Mouse (Mus musculus) forebrain, embryonic 14.5 days (tissue): Measurements from ENCODE around the gene Zfp949. TPM values are rescaled to one million over a fixed set of nuclear protein-coding genes. Genes with fewer than 3 reads are reported as not detected.

Experiments
- ATAC-seq: fragments of 200-750 bp; cut with Nextera tagmentation; 2 replicates; pipeline ENCODE4 v1.8.0; 2017; ENCODE audit warnings: mild to moderate bottlenecking, moderate library complexity
- DNase-seq: peaks from one replicate; pipeline ENCODE4 v3.0.0-alpha.2; 2015; ENCODE audit warnings: low spot score
- H3K27ac ChIP-seq: fragments of 300-500 bp; sonication (generic); 2 replicates; pipeline ENCODE4 v1.5.1; 2014; ENCODE audit warnings: low read depth, mild to moderate bottlenecking, control low read depth, low read length, moderate library complexity
- H3K27me3 ChIP-seq: fragments of 300-500 bp; sonication (generic); replicated peaks from 2 replicates; pipeline ENCODE4 v1.6.1; 2014; ENCODE audit warnings: low read length, control low read depth, mixed read lengths; ENCODE audit not compliant: control insufficient read depth, insufficient read depth
- H3K36me3 ChIP-seq: fragments of 300-500 bp; sonication (generic); 2 replicates; pipeline ENCODE4 v1.6.1; 2014; ENCODE audit warnings: low read length, control low read depth; ENCODE audit not compliant: control insufficient read depth, insufficient read depth
- H3K4me1 ChIP-seq: fragments of 300-500 bp; sonication (generic); 2 replicates; pipeline ENCODE4 v1.6.1; 2014; ENCODE audit warnings: antibody characterized with exemption, low read length, control low read depth; ENCODE audit not compliant: control insufficient read depth, insufficient read depth
- H3K4me2 ChIP-seq: fragments of 300-500 bp; sonication (generic); 2 replicates; pipeline ENCODE4 v1.6.1; 2014; ENCODE audit warnings: mild to moderate bottlenecking, control low read depth, low read length
- H3K4me3 ChIP-seq: fragments of 300-500 bp; sonication (generic); 2 replicates; pipeline ENCODE4 v1.5.1; 2014; ENCODE audit warnings: low read depth, low read length, control low read depth
- H3K9ac ChIP-seq: fragments of 300-500 bp; sonication (generic); 2 replicates; pipeline ENCODE4 v1.6.1; 2014; ENCODE audit warnings: mild to moderate bottlenecking, low read length, control low read depth, moderate library complexity
- H3K9me3 ChIP-seq: fragments of 300-500 bp; sonication (generic); replicated peaks from 2 replicates; pipeline ENCODE4 v1.6.1; 2016; ENCODE audit warnings: low read length, control low read depth, mixed read lengths; ENCODE audit not compliant: control insufficient read depth
- WGBS: fragments of 180-500 bp; shearing (Covaris S2); extraction: QIAGEN DNeasy Blood & Tissue Kit; methylation state at CpG from one replicate; pipeline ENCODE4 v1.1.7; 2014; 5-methylcytosine and 5-hydroxymethylcytosine counted together
- polyA plus RNA-seq: library from polyadenylated mRNA; unstranded; fragments of >200 nt; fragmentation: Nextera tagmentation; extraction: Ambion mirVana; gene quantifications from 2 replicates; pipeline ENCODE4 v1.2.1, GENCODE M21; 2014

Zfp949 gene
- 11.8 and 14.8 TPM in 2 replicates for polyA plus RNA-seq

- WGBS, result under 1% methylated on average over 30 of the region's 30 CpGs
- peak; percentile 95 for DNase-seq
Observed at GRCm38 (mm10) chr9:88547851-88548613, at the start of gene Zfp949. Zfp949 (plus strand) TSS chr9:88548020.

GRCm38 (mm10) chr9:88500112-88500511 lies 47.7 kb upstream of the Zfp949 start:
- ATAC-seq, result no peak
- H3K4me1 ChIP-seq, result no peaks in the 10 kb centered on the region
- WGBS, result 82% methylated on average over 2 of the region's 2 CpGs
- DNase-seq, result no peak
- H3K27me3 ChIP-seq, result no peaks in the 10 kb centered on the region
- H3K4me3 ChIP-seq, result no peak overlapping the region
- no peak overlapping the region for H3K4me2 ChIP-seq
- H3K9me3 ChIP-seq, result no peaks in the 10 kb centered on the region
- no peaks in the 10 kb centered on the region for H3K36me3 ChIP-seq
- no peak overlapping the region for H3K9ac ChIP-seq
- no peak overlapping the region for H3K27ac ChIP-seq

More at GRCm38 (mm10) chr9:88547851-88548613, at the start of gene Zfp949:
- Histone ChIP-seq H3K9ac (peak within 1 kb of the TSS; percentile 77), H3K36me3 (0 out of 2 replicates have a peak, but pooled peaks cover 2% of the 10 kb centered on the region), H3K4me1 (peaks cover 17% of the 10 kb centered on the region), H3K4me3 (peak within 1 kb of the TSS; percentile 51), H3K27ac (peak within 1 kb of the TSS; percentile 72; the same call in 1 of the 2 replicates), H3K4me2 (peak within 1 kb of the TSS; percentile 51), H3K9me3 (no peaks in the 10 kb centered on the region), H3K27me3 (no peaks in the 10 kb centered on the region)
- ATAC-seq, result peak; percentile 95

GRCm38 (mm10) chr9:88501846-88502245 lies 46.0 kb upstream of the Zfp949 start:
- 95% methylated on average over 6 of the region's 6 CpGs for WGBS
- Histone ChIP-seq H3K4me2 (no peak overlapping the region), H3K4me3 (no peak overlapping the region), H3K4me1 (no peaks in the 10 kb centered on the region), H3K36me3 (no peaks in the 10 kb centered on the region), H3K9me3 (no peaks in the 10 kb centered on the region), H3K9ac (no peak overlapping the region), H3K27me3 (no peaks in the 10 kb centered on the region), H3K27ac (no peak overlapping the region)
- DNase-seq (no peak), ATAC-seq (no peak)

GRCm38 (mm10) chr9:88515546-88515945 lies 32.3 kb upstream of the Zfp949 start:
- Histone ChIP-seq H3K4me3 (no peak overlapping the region), H3K4me2 (no peak overlapping the region), H3K9me3 (no peaks in the 10 kb centered on the region), H3K9ac (no peak overlapping the region), H3K27me3 (no peaks in the 10 kb centered on the region), H3K4me1 (peaks cover 3% of the 10 kb centered on the region), H3K27ac (no peak overlapping the region), H3K36me3 (peaks cover 12% of the 10 kb centered on the region; the same call in 1 of the 2 replicates)
- ATAC-seq (no peak), DNase-seq (no peak)
- WGBS, result 84% methylated on average over 1 of the region's 1 CpGs

- Histone ChIP-seq H3K4me1 (peaks cover 6% of the 10 kb centered on the region), H3K36me3 (peaks cover 21% of the 10 kb centered on the region), H3K9ac (no peak overlapping the region), H3K4me3 (no peak overlapping the region), H3K27ac (no peak overlapping the region), H3K4me2 (no peak overlapping the region), H3K27me3 (no peaks in the 10 kb centered on the region), H3K9me3 (no peaks in the 10 kb centered on the region)
- WGBS, result 87% methylated on average over 3 of the region's 3 CpGs
- no peak for DNase-seq
- ATAC-seq, result no peak
Observed at GRCm38 (mm10) chr9:88516361-88516995, 31.3 kb upstream of the Zfp949 start.

- Histone ChIP-seq H3K4me1 (peaks cover 6% of the 10 kb centered on the region), H3K9me3 (no peaks in the 10 kb centered on the region), H3K4me2 (peak overlapping the region; percentile 84; the same call in 1 of the 2 replicates), H3K4me3 (no peak overlapping the region), H3K27me3 (no peaks in the 10 kb centered on the region), H3K27ac (no peak overlapping the region), H3K9ac (no peak overlapping the region), H3K36me3 (peaks cover 21% of the 10 kb centered on the region)
- ATAC-seq (no peak), DNase-seq (peak; percentile 14)
Observed at GRCm38 (mm10) chr9:88519390-88520121, 28.3 kb upstream of the Zfp949 start.

- H3K4me2 ChIP-seq, result peak overlapping the region; percentile 84
- peak overlapping the region; percentile 81 for H3K4me3 ChIP-seq
- H3K27ac ChIP-seq, result 0 out of 2 replicates have a peak overlapping the region, but pooled peaks have one; percentile 23
- H3K27me3 ChIP-seq, result no peaks in the 10 kb centered on the region
- H3K36me3 ChIP-seq, result peaks cover 21% of the 10 kb centered on the region
- DNase-seq (no peak), ATAC-seq (no peak)
- peak overlapping the region; percentile 98; the same call in 1 of the 2 replicates for H3K9ac ChIP-seq
- 24% methylated on average over 2 of the region's 2 CpGs for WGBS
- H3K9me3 ChIP-seq, result no peaks in the 10 kb centered on the region
- peaks cover 6% of the 10 kb centered on the region for H3K4me1 ChIP-seq
Observed at GRCm38 (mm10) chr9:88520122-88520848, 27.5 kb upstream of the Zfp949 start.

GRCm38 (mm10) chr9:88520849-88521483 lies 26.9 kb upstream of the Zfp949 start:
- Histone ChIP-seq H3K4me2 (peak overlapping the region; percentile 84), H3K27me3 (no peaks in the 10 kb centered on the region), H3K36me3 (peaks cover 21% of the 10 kb centered on the region), H3K27ac (0 out of 2 replicates have a peak overlapping the region, but pooled peaks have one; percentile 23), H3K9me3 (no peaks in the 10 kb centered on the region), H3K4me3 (peak overlapping the region; percentile 81), H3K9ac (peak overlapping the region; percentile 98), H3K4me1 (peaks cover 6% of the 10 kb centered on the region)
- peak; percentile 12 for DNase-seq
- WGBS, result 20% methylated on average over 4 of the region's 4 CpGs
- no peak for ATAC-seq
